Mouse (Mus musculus) frontal cortex, adult 2 months (tissue): ENCODE results near the gene Ybx3. TPM values are rescaled to one million over a fixed set of nuclear protein-coding genes. Genes with fewer than 3 reads are reported as not detected.

ENCODE experiments used
- DNase-seq, 2 experiments: peaks; one replicate each; pipeline ENCODE4 v3.0.0; 2022; ENCODE audit warnings: low spot score in 1 of 2; ENCODE audit errors: extremely low spot score in 1 of 2
- polyA plus RNA-seq: library from polyadenylated mRNA; depleted of rRNA; stranded (reverse); fragments of >200 nt; gene quantifications from 2 replicates; pipeline ENCODE4 v1.2.3, GENCODE M21; 2012; rRNA removed

Gene Ybx3
- polyA plus RNA-seq, 1 experiment = 70.5 TPM

DNA sequence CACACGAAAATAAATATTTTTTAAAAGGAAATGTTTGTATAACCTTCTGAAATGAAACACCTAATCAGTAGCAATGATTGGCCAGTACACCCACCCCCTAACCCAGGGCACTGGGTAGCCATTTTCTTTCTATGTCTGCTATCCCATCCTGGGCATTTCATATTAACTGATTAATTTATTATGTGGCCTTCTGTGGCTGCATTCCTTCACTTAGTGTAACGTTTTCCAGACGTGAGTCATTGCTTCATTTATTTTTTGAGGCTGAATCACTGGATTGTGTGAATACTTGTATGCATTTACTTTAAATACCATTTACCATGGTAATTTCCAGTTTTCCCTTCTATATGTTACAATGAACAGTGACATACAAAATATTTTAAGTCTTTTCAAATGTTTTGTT is 48.2 kb downstream of the Ybx3 start:
- no peak for DNase-seq

DNA sequence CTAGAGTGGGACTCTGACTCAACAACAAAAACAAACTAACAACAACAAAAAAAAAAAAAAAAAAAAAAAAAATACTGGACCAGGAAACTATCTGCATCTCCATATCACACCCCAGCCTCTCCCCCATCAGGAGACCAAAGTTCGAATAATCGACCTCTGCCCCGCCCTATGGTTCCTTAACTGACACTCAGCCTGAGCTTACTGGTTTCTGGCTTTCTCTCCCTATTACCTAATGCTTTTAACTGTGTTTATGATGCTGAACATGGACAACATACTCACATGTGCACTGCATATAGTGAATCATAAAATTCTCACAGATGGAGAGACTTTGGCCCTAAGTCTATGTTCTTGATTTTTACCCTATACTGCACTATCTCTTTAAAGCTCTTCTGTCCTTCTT is 49.0 kb downstream of the Ybx3 start:
- no peak for DNase-seq

DNA sequence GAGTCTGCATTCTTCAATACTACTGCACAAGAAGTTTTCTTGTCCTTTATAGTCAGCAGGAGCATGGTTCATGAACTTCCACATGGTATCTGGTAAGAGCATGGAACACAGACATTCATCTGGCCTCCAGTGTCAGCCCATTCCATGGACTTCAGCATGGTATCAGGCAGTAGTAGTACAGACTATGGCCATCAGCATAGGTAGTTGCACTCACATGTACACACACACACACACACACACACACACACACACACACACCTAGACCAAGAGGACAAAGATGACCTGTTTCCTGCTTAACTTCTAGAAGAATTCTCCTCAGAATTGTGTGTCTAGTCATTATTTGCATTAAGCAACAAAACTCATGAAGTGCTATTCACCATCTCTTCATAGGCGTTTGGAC is 49.5 kb downstream of the Ybx3 start:
- no peak for DNase-seq

DNA sequence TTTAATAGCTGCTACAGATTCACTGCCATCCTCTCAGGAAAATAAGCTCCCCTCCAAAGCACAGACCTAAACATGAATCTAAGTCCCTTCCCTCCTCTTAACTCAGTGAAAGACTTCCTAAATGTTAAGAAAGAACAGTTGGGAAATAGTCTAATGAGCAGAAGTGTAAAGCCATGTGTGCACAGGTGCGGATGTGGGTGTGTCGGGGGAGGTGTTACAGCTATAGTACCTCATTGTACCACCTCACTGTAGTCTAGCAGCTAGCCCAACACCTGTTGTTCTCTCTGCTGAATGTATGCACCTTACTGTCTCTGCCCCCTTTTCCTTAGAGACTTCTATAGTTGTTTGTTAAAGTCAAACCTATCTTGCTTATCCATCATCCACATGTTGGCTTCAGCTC is 61.2 kb downstream of the Ybx3 start:
- no peak for DNase-seq

DNA sequence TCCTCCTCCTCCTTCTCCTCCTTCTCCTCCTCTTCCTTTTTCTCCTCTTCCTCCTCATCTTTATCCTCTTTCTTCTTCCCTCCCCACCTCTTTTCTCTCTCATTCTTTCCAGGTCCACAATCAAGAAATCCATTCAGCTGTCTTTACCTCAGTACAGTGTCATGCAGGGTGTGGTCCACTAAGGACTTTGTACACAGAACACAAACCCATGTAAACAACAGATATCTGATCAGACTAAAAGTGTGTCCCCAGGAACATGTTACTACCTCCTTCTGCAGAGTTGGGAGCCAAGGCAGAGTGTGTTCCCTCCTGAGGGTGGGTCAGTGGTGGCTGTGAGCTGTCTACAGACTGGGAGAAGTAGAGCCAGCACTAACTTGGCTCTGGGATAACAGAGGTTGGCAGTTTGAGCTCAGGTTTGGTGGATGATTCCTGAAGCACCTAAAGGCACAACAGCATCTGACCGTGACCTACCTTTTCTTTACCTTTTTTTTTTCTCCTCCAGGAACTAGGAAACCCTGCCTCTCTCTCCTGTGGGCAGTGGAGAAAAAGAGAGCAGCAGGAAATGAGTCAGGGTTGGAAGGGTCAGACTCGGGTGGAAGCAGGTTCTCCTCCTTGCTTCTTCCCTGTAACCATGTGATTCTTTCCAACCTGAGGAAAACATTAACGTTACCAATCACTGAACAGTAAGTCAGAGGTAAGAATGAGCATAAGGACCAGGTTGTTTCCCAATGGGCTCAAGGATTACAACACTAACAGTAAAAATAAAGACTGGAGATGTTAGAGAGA is 66.2 kb downstream of the Ybx3 start:
- DNase-seq = no peak

DNA sequence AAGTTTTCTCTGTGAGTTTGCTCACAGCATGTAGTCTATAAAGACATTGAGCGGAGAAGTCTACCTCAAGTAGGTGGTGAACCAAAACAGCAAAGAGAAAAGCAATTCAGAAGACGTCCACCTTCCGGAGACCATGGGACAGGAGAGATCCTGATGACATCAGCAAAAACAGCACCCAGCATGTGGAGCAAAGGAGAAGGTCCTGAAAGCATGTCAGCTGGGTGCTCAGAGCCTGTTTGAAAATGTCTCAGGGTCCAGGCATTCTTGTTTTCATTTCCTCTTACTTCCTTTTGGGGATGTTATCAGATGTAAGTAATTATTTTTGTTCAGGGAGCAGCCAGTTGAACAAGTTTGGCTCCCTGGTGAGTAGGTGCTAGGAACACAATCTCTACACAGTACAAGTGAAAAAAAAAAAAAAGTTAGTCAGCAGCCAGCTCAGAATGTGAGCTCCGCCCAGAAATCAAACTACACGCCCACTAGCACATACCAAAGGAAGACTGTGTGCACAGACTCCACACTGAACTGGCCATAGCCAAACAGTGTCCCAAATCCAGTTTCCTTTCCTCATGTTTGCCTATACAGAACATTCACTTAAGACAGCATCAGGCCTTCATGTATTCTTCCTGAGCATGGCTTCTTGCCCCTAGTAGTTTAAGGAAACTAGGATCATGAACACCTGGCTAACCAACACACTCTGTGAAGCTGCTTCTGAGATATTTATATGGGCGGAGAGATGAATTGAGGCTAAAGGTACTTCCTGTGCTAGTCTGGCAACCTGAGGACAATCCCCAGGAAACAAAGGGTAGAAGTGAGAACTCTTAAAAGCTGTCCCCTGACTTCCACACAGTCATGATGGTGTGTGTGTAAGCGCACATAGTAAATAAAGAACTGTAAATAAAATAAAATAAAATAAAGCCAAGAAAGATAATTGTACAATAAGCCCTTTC is 71.8 kb downstream of the Ybx3 start:
- no peak for DNase-seq

Other genes starting within 250 kb of the Ybx3 start
- 0.18 and 0.23 TPM in 2 replicates for gene Klra2, start 141.1 kb downstream of the Ybx3 start, polyA plus RNA-seq
- gene Magohb, start 95.2 kb downstream of the Ybx3 start, polyA plus RNA-seq = 12.9 and 13.5 TPM in 2 replicates
- 0.44 TPM in 2 replicates for gene Styk1, start 34.9 kb downstream of the Ybx3 start, polyA plus RNA-seq
- not detected in 2 replicates for gene 5430401F13Rik, start 97.9 kb upstream of the Ybx3 start, polyA plus RNA-seq
- not detected in 2 replicates for gene Gm6619, start 97.9 kb upstream of the Ybx3 start, polyA plus RNA-seq
- gene Tas2r130, start 242.4 kb upstream of the Ybx3 start, polyA plus RNA-seq = not detected in 2 replicates